Mouse (Mus musculus) lung, adult 2 months (tissue): ENCODE results near the gene Zbtb1. TPM values are rescaled to one million over a fixed set of nuclear protein-coding genes. Genes with fewer than 3 reads are reported as not detected.

Source experiments
- DNase-seq: peaks from one replicate; pipeline ENCODE4 v3.0.0; 2022
- H3K4me1 ChIP-seq: fragments of 200-500 bp; 2 replicates; pipeline ENCODE4 v1.6.1; 2011; ENCODE audit warnings: low read length; ENCODE audit not compliant: control insufficient read depth, insufficient read depth
- H3K4me3 ChIP-seq: fragments of 200-500 bp; replicated peaks from 2 replicates; pipeline ENCODE3; 2011; ENCODE audit warnings: low read depth, mild to moderate bottlenecking, control low read depth, low read length; ENCODE audit errors: extremely low read depth
- CTCF ChIP-seq: fragments of 200-500 bp; IDR thresholded peaks from 2 replicates; pipeline ENCODE4 v1.5.1; 2011; ENCODE audit warnings: mild to moderate bottlenecking, low read length, control low read depth; ENCODE audit not compliant: insufficient read depth
- POLR2A ChIP-seq: fragments of 200-500 bp; IDR thresholded peaks from 2 replicates; pipeline ENCODE4 v1.6.1; 2011; ENCODE audit warnings: low read depth, mild to moderate bottlenecking, control low read depth, low read length, borderline replicate concordance; ENCODE audit errors: extremely low read depth
- WGBS: fragments of 180-500 bp; shearing (Covaris S2); methylation state at CpG from one replicate; pipeline ENCODE4 v1.1.7; 2018; 5-methylcytosine and 5-hydroxymethylcytosine counted together
- polyA plus RNA-seq: library from polyadenylated mRNA; depleted of rRNA; stranded (reverse); fragments of >200 nt; gene quantifications from 2 replicates; pipeline ENCODE4 v1.2.3, GENCODE M21; 2012

Zbtb1 gene
- polyA plus RNA-seq, 1 experiment: 2.2 TPM

GRCm38 (mm10) chr12:76402991-76403885, 33.2 kb downstream of the Zbtb1 start:
- DNase-seq: peak; percentile 13
- no peak for TF ChIP-seq CTCF
- TF ChIP-seq POLR2A: no peak
- Histone ChIP-seq H3K4me1 (peaks cover 12% of the 10 kb centered on the region), H3K4me3 (peak overlapping the region; percentile 81)
- 4% methylated on average over 53 of the region's 54 CpGs for WGBS

DNA sequence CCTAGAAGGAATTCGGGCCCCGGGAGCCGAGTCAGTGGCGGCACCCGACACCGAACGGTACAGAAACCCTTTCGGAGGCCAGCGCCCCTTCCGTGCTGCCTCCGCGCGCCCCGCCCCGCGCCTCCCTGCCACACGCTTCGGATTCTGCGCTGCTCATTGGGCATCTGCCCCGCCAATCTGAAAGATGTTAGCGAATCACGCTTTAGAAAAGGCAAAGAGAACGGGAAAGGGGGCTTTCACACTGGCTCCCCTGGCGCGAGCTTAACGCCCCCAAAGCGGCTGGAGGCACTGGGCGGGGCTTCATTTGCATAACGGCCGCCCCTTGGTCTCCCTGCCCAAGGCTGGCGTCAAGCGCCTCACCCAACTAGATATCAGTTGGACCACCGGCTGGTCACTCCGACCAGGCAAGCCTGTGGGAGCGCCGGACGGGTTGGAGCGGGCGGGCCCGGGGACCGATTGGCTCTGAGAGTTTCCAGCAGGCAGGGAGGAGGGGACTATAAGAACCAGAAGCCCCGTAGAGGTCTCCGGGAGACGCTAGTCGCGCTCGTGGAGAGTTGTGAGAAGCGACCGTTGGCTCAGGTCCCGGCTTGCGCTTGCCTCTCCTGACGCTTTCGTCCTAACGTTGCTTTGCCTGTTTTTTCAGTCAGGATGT, 33.9 kb downstream of the Zbtb1 start, which contains the start of gene Hspa2:
Gene Hspa2, plus strand, starts transcription at position 291 of the 652 bp plus-strand sequence.
- under 1% methylated on average over 54 of the region's 54 CpGs for WGBS
- peak; percentile 100 for DNase-seq
- Histone ChIP-seq H3K4me1 (peaks cover 12% of the 10 kb centered on the region), H3K4me3 (peak within 1 kb of the TSS; percentile 81)
- TF ChIP-seq POLR2A (peak; percentile 100), CTCF (no peak)

DNA sequence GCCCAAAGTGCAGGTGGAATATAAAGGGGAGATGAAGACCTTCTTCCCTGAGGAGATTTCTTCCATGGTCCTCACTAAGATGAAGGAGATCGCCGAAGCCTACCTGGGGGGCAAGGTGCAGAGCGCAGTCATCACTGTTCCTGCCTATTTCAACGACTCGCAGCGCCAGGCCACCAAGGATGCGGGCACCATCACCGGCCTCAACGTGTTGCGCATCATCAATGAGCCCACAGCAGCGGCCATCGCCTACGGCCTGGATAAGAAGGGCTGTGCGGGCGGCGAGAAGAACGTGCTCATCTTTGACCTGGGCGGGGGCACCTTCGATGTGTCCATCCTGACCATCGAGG, 34.7 kb downstream of the Zbtb1 start:
- peak overlapping the region; percentile 81 for H3K4me3 ChIP-seq
- no peak for DNase-seq
- WGBS: 14% methylated on average over 20 of the region's 20 CpGs
- peaks cover 12% of the 10 kb centered on the region for H3K4me1 ChIP-seq
- TF ChIP-seq POLR2A (no peak), CTCF (no peak)

- Histone ChIP-seq H3K4me3 (peak overlapping the region; percentile 81), H3K4me1 (peaks cover 12% of the 10 kb centered on the region)
- peak; percentile 36 for DNase-seq
- 8% methylated on average over 64 of the region's 64 CpGs for WGBS
- no peak for TF ChIP-seq POLR2A
- TF ChIP-seq CTCF: no peak
Measured at GRCm38 (mm10) chr12:76405183-76405970, 35.3 kb downstream of the Zbtb1 start.

GRCm38 (mm10) chr12:76405971-76406370, 35.9 kb downstream of the Zbtb1 start:
- WGBS: 8% methylated on average over 23 of the region's 23 CpGs
- no peak for DNase-seq
- H3K4me3 ChIP-seq: peak overlapping the region; percentile 81
- no peak for TF ChIP-seq CTCF
- TF ChIP-seq POLR2A: no peak
- H3K4me1 ChIP-seq: peaks cover 12% of the 10 kb centered on the region

DNA sequence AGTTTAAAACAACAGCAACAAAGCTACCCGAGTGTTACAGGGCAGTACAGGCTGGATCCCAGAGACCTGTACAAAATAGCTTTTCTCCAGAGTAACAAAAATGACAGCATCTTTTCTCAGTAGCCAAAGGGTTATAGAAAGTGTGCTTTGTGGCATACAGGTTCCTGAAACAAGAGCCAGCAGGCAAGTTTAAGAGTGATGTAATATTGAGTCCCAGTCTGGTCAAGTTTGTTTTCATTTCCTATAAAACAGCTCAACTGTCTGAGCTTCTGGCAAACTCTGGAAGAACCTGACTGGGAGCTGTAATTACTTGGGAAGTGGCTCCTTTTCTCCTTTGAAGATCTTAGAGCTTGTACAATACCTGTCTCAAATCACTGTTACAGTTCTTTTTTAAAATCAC, 37.1 kb downstream of the Zbtb1 start:
- TF ChIP-seq CTCF (no peak), POLR2A (no peak)
- WGBS: 82% methylated on average over 1 of the region's 1 CpGs
- H3K4me3 ChIP-seq: no peak overlapping the region
- DNase-seq: no peak
- H3K4me1 ChIP-seq: peaks cover 12% of the 10 kb centered on the region

- WGBS: 64% methylated on average over 4 of the region's 4 CpGs
- no peak for DNase-seq
- Histone ChIP-seq H3K4me3 (no peak overlapping the region), H3K4me1 (peaks cover 9% of the 10 kb centered on the region)
- no peak for TF ChIP-seq POLR2A
- TF ChIP-seq CTCF: no peak
Measured at GRCm38 (mm10) chr12:76409166-76409565, 39.1 kb downstream of the Zbtb1 start.

DNA sequence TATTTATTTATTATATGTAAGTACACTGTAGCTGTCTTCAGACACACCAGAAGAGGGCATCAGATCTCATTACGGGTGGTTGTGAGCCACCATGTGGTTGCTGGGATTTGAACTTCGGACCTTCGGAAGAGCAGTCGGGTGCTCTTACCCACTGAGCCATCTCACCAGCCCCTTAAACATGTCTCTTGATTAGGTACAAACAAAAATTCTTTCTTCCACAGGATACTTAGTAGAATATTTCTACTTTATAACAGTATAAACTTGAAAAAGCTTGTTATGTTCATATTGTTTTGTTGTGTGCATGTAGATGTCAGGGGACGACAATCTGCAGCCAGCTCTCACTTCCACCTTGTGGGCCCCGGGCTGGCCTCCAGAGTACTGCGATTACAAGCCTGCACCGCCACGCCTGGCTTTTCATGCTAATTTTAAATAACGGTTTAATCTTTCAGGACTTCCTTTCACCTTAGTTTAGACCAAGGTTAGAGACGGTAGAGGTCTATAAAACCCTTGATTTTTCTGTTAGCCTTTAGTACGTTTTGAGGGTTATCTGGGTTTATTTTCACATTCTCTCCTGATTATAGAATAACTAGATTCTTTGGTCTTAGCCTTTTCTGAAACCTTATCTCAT, 45.4 kb downstream of the Zbtb1 start:
- no peak overlapping the region for H3K4me3 ChIP-seq
- no peak for DNase-seq
- 76% methylated on average over 12 of the region's 12 CpGs for WGBS
- no peaks in the 10 kb centered on the region for H3K4me1 ChIP-seq
- TF ChIP-seq POLR2A: no peak
- no peak for TF ChIP-seq CTCF

- WGBS: 4% methylated on average over 37 of the region's 37 CpGs
- peak; percentile 32 for DNase-seq
Measured at GRCm38 (mm10) chr12:76417433-76417854, 47.4 kb downstream of the Zbtb1 start, which contains the start of gene Ppp1r36. TSS of gene Ppp1r36 (plus strand) at chr12:76417538.

More at GRCm38 (mm10) chr12:76417433-76417854, 47.4 kb downstream of the Zbtb1 start, which contains the start of gene Ppp1r36:
- H3K4me1 ChIP-seq: no peaks in the 10 kb centered on the region
- TF ChIP-seq CTCF: no peak
- peak within 1 kb of the TSS; percentile 41 for H3K4me3 ChIP-seq
